Mouse (Mus musculus) erythroid progenitor cell, adult 5-6 weeks (primary cell): ENCODE measurements around the gene Olfr1361. TPM values are rescaled to one million over a fixed set of nuclear protein-coding genes. Genes with fewer than 3 reads are reported as not detected.

ENCODE experiments used
- ATAC-seq: replicated peaks from 2 replicates; pipeline ENCODE4 v1.8.0; 2016; ENCODE audit warnings: moderate number of reproducible peaks, mild to moderate bottlenecking, moderate TSS enrichment, inconsistent platforms; ENCODE audit not compliant: poor library complexity, low FRiP score, severe bottlenecking
- total RNA-seq, 2 experiments: library from RNA; stranded (forward) in 1 of 2; stranded (reverse) in 1 of 2; fragments of 150-400 nt in 1 of 2; fragments of 186-747, 209-891 nt in 1 of 2; gene quantifications; 2 replicates each; pipeline versions ENCODE4 v1.2.3 to v1.2.4; 2015 to 2017; ENCODE audit warnings: low replicate concordance in 2 of 2

The Olfr1361 gene
- not detected in 2 replicates for total RNA-seq (2015; ENCODE audit: low replicate concordance)
- not detected in 2 replicates for total RNA-seq (2017; ENCODE audit: low replicate concordance)

DNA sequence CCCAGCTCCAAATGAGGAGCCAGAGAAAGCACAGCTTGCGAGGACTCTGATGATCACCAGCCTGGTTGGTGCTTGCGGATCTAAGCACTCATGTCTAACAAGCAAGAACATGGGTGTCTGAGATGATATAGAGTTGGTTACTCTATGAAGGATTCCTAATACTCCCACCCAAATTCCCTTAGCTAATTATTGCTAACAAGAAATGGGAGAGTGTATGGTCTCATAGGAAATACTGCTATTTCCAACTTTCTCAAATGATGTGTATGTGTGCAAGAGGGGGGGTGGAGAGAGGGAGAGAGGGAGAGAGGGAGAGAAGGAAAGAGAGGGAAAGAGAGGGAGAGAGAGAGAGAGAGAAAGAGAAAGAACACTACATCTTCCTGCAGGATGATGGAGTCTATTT is at the start of gene Olfr1361:
Olfr1361 (minus strand) TSS at position 101 of the 400 bp plus-strand sequence.
- ATAC-seq = no peak

DNA sequence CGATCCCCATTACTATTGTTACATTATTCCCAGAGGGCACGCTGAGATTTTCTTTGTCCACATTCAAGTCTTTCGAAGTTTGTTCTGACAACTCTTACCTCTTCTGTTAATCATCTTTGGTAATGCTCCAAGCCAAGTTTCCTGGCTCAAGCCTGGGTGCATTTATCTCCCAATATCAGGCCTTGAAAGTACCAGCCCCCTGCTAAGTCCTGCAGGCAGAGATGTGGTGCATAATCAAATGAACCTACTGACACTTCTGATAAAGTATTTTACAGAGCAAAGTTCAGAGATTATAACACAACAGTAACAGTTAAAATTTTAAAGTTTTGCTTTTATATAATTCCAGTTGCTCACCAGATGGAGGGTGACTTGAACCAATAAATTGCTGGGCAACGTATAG is 48.5 kb upstream of the Olfr1361 start:
- ATAC-seq = no peak

DNA sequence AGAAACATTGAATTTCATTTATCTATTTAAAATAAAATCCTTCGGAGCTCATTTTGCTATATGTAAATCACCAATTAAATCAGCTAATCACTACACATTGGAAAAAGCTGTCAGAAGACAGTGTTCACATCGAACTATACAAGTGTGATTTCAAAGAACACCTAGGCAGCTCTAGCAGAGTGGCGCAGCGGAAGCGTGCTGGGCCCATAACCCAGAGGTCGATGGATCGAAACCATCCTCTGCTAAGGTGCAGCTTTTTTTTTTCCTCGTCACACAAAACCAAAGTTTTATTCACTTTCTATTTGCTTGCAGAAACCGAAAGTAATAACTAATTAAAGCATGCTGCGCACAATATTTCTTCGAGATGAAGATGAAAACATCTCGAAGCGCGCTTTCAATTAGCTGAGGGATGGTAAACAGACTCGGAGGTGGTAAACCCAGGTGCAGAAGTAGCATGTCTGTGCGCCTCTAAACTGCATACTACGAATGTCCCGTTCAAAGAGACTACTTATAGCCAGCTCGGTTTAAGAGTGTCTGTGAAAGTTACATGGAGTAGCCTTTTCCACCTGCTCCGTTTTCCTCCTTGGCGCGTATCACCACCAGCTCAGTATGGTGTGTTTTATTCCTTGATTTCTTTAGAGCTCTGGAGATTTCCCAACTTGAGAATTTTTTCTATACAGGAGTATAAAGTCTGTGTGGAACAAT is 47.8 kb upstream of the Olfr1361 start:
- 0 out of 2 replicates have a peak, but pooled peaks have one; percentile 36 for ATAC-seq

DNA sequence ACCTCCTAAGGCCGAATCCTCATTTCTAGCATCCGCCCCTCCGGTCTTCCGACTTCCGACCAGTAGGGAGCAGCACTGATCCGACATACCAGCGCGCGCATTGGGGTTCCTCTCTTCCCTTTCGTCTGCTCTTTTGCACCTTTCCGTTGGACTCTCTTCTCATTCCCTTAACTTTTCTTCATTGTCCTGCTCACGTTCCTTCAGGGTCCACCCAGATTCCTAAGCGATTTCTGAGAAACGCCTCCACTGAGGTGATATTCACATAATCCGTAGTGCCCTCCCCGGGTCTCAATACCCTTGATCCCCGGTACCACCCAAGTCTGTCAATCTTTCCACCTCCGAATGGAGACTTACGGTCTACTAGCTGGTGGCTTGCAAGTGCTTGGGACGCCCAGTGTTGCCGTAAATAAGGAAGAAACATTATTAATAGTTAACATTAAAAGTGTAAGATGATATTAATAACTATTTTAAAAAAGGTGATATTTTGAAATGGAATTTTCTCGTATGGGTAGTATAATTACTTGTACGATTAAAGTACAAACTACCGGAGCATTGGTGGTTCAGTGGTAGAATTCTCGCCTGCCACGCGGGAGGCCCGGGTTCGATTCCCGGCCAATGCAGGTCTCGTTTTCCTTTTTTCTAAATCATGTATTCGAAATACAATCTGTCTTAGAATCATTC is 47.0 kb upstream of the Olfr1361 start:
- ATAC-seq = peak; percentile 89

GRCm38 (mm10) chr13:21706669-21707068 is 43.5 kb upstream of the Olfr1361 start:
- no peak for ATAC-seq

- ATAC-seq = no peak
Observed at GRCm38 (mm10) chr13:21697811-21698210, 34.6 kb upstream of the Olfr1361 start, which contains the start of gene Olfr1359. Olfr1359 (plus strand) TSS chr13:21698111.

DNA sequence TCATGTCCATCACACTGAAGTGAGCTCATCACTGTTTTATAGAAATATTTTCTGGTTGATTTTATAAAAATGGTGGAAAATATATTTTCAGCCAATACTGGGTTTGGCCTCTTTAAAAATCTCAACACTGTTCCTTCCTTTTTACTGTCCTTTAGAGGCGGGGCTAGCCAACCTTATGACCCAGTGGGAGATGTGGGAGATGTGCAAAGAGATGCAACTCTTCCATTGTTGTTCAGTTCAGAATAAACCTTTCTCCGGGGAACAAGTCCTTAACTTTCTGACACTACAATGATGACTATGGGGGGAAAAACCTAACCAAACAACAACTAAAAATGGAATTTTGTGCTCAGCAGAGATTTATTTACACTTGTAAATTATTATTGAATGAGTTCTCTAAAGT is 14.1 kb upstream of the Olfr1361 start, which contains the start of gene Olfr1360:
Olfr1360 (minus strand) TSS at position 101 of the 400 bp plus-strand sequence.
- no peak for ATAC-seq

DNA sequence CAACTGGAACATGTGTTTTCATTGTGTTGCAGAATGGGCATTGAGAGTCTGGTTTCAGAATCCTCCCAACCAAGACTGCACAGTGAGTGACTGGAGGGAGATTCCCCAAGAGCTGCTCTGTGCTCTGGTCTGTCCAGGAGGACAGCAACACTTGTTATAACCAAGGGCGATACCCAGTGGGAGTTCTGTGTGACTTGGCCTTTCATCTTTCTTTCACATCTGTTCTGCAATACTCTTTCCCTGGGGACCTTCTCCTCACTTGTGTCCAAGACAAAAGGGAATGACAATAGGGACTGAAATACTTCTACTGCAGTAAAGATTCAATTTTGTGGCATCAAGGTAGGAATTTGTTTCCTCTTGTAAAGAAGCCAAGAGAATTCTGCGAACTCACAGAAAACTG is 20.8 kb downstream of the Olfr1361 start, which contains the start of gene Olfr11:
Olfr11 (minus strand) TSS at position 101 of the 400 bp plus-strand sequence.
- no peak for ATAC-seq

- no peak for ATAC-seq
Observed at GRCm38 (mm10) chr13:21613922-21614321, 49.3 kb downstream of the Olfr1361 start, which contains the start of gene Olfr1362. Olfr1362 (minus strand) TSS chr13:21614022.

Other genes starting within 250 kb of the Olfr1361 start
Only the 30 nearest of the 33 such genes appear.
- gene Zkscan4, start 184.5 kb downstream of the Olfr1361 start, total RNA-seq (2015; ENCODE audit: low replicate concordance) = not detected in 2 replicates
- not detected in 2 replicates for gene Zkscan4, start 184.5 kb downstream of the Olfr1361 start, total RNA-seq (2017; ENCODE audit: low replicate concordance)
- gene Gm10065, start 183.9 kb downstream of the Olfr1361 start, total RNA-seq (2015; ENCODE audit: low replicate concordance) = not detected in 2 replicates
- not detected in 2 replicates for gene Gm10065, start 183.9 kb downstream of the Olfr1361 start, total RNA-seq (2017; ENCODE audit: low replicate concordance)
- 2.9 and 8.4 TPM in 2 replicates for gene AK157302, start 168.2 kb downstream of the Olfr1361 start, total RNA-seq (2015; ENCODE audit: low replicate concordance)
- 2.0 and 4.1 TPM in 2 replicates for gene AK157302, start 168.2 kb downstream of the Olfr1361 start, total RNA-seq (2017; ENCODE audit: low replicate concordance)
- gene Gm11273, start 162.0 kb downstream of the Olfr1361 start, total RNA-seq (2015; ENCODE audit: low replicate concordance) = 4.2 TPM in 1 of 2 replicates, not detected in the other
- gene Gm11273, start 162.0 kb downstream of the Olfr1361 start, total RNA-seq (2017; ENCODE audit: low replicate concordance) = 1.5 TPM in 1 of 2 replicates, not detected in the other
- gene Zkscan8, start 132.3 kb downstream of the Olfr1361 start, total RNA-seq (2015; ENCODE audit: low replicate concordance) = 4.0 and 11.7 TPM in 2 replicates
- 1.3 and 1.7 TPM in 2 replicates for gene Zkscan8, start 132.3 kb downstream of the Olfr1361 start, total RNA-seq (2017; ENCODE audit: low replicate concordance)
- gene Olfr1366, start 120.6 kb downstream of the Olfr1361 start, total RNA-seq (2015; ENCODE audit: low replicate concordance) = not detected in 2 replicates
- gene Olfr1366, start 120.6 kb downstream of the Olfr1361 start, total RNA-seq (2017; ENCODE audit: low replicate concordance) = not detected in 2 replicates
- gene Olfr1535, start 103.5 kb downstream of the Olfr1361 start, total RNA-seq (2015; ENCODE audit: low replicate concordance) = not detected in 2 replicates
- not detected in 2 replicates for gene Olfr1535, start 103.5 kb downstream of the Olfr1361 start, total RNA-seq (2017; ENCODE audit: low replicate concordance)
- not detected in 2 replicates for gene Olfr1364, start 81.6 kb downstream of the Olfr1361 start, total RNA-seq (2015; ENCODE audit: low replicate concordance)
- gene Olfr1364, start 81.6 kb downstream of the Olfr1361 start, total RNA-seq (2017; ENCODE audit: low replicate concordance) = not detected in 2 replicates
- gene Olfr1362, start 49.4 kb downstream of the Olfr1361 start, total RNA-seq (2015; ENCODE audit: low replicate concordance) = not detected in 2 replicates
- gene Olfr1362, start 49.4 kb downstream of the Olfr1361 start, total RNA-seq (2017; ENCODE audit: low replicate concordance) = not detected in 2 replicates
- gene Olfr11, start 20.9 kb downstream of the Olfr1361 start, total RNA-seq (2015; ENCODE audit: low replicate concordance) = not detected in 2 replicates
- gene Olfr11, start 20.9 kb downstream of the Olfr1361 start, total RNA-seq (2017; ENCODE audit: low replicate concordance) = not detected in 2 replicates
- not detected in 2 replicates for gene Olfr1360, start 14.0 kb upstream of the Olfr1361 start, total RNA-seq (2015; ENCODE audit: low replicate concordance)
- gene Olfr1360, start 14.0 kb upstream of the Olfr1361 start, total RNA-seq (2017; ENCODE audit: low replicate concordance) = not detected in 2 replicates
- not detected in 2 replicates for gene Olfr1359, start 34.7 kb upstream of the Olfr1361 start, total RNA-seq (2015; ENCODE audit: low replicate concordance)
- not detected in 2 replicates for gene Olfr1359, start 34.7 kb upstream of the Olfr1361 start, total RNA-seq (2017; ENCODE audit: low replicate concordance)
- 989 and 1,130 TPM in 2 replicates for gene Hist1h2bl, start 52.8 kb upstream of the Olfr1361 start, total RNA-seq (2015; ENCODE audit: low replicate concordance)
- gene Hist1h2bl, start 52.8 kb upstream of the Olfr1361 start, total RNA-seq (2017; ENCODE audit: low replicate concordance) = 1,595 and 2,060 TPM in 2 replicates
- 22.6 and 24.1 TPM in 2 replicates for gene Hist1h2ai, start 53.0 kb upstream of the Olfr1361 start, total RNA-seq (2015; ENCODE audit: low replicate concordance)
- 2,450 and 5,888 TPM in 2 replicates for gene Hist1h2ai, start 53.0 kb upstream of the Olfr1361 start, total RNA-seq (2017; ENCODE audit: low replicate concordance)
- gene Hist1h3h, start 54.3 kb upstream of the Olfr1361 start, total RNA-seq (2015; ENCODE audit: low replicate concordance) = 64.9 and 143 TPM in 2 replicates
- gene Hist1h3h, start 54.3 kb upstream of the Olfr1361 start, total RNA-seq (2017; ENCODE audit: low replicate concordance) = 379 and 793 TPM in 2 replicates
- gene Hist1h2bm, start 58.7 kb upstream of the Olfr1361 start, total RNA-seq (2015; ENCODE audit: low replicate concordance) = 396 and 580 TPM in 2 replicates
- 1,330 and 1,438 TPM in 2 replicates for gene Hist1h2bm, start 58.7 kb upstream of the Olfr1361 start, total RNA-seq (2017; ENCODE audit: low replicate concordance)
- 12.6 and 18.4 TPM in 2 replicates for gene Hist1h4j, start 71.7 kb upstream of the Olfr1361 start, total RNA-seq (2015; ENCODE audit: low replicate concordance)
- gene Hist1h4j, start 71.7 kb upstream of the Olfr1361 start, total RNA-seq (2017; ENCODE audit: low replicate concordance) = 900 and 1,530 TPM in 2 replicates
- 298 and 381 TPM in 2 replicates for gene Hist1h4k, start 87.1 kb upstream of the Olfr1361 start, total RNA-seq (2015; ENCODE audit: low replicate concordance)
- gene Hist1h4k, start 87.1 kb upstream of the Olfr1361 start, total RNA-seq (2017; ENCODE audit: low replicate concordance) = 3,827 and 6,951 TPM in 2 replicates
- gene Hist1h2ak, start 90.4 kb upstream of the Olfr1361 start, total RNA-seq (2015; ENCODE audit: low replicate concordance) = 480 and 792 TPM in 2 replicates
- 4,887 and 6,345 TPM in 2 replicates for gene Hist1h2ak, start 90.4 kb upstream of the Olfr1361 start, total RNA-seq (2017; ENCODE audit: low replicate concordance)
- 1,688 and 1,944 TPM in 2 replicates for gene Hist1h2bn, start 90.7 kb upstream of the Olfr1361 start, total RNA-seq (2015; ENCODE audit: low replicate concordance)
- 6,530 and 7,011 TPM in 2 replicates for gene Hist1h2bn, start 90.7 kb upstream of the Olfr1361 start, total RNA-seq (2017; ENCODE audit: low replicate concordance)
- 1,815 and 1,971 TPM in 2 replicates for gene Hist1h1b, start 117.2 kb upstream of the Olfr1361 start, total RNA-seq (2015; ENCODE audit: low replicate concordance)
- 4,746 and 7,405 TPM in 2 replicates for gene Hist1h1b, start 117.2 kb upstream of the Olfr1361 start, total RNA-seq (2017; ENCODE audit: low replicate concordance)
- 807 and 971 TPM in 2 replicates for gene Hist1h3i, start 120.0 kb upstream of the Olfr1361 start, total RNA-seq (2015; ENCODE audit: low replicate concordance)
- gene Hist1h3i, start 120.0 kb upstream of the Olfr1361 start, total RNA-seq (2017; ENCODE audit: low replicate concordance) = 793 and 862 TPM in 2 replicates
- gene Hist1h2an, start 123.8 kb upstream of the Olfr1361 start, total RNA-seq (2015; ENCODE audit: low replicate concordance) = 9.4 and 13.4 TPM in 2 replicates
- gene Hist1h2an, start 123.8 kb upstream of the Olfr1361 start, total RNA-seq (2017; ENCODE audit: low replicate concordance) = 1,681 and 2,099 TPM in 2 replicates
- gene Hist1h2bp, start 124.1 kb upstream of the Olfr1361 start, total RNA-seq (2015; ENCODE audit: low replicate concordance) = 31.0 and 96.0 TPM in 2 replicates
- gene Hist1h2bp, start 124.1 kb upstream of the Olfr1361 start, total RNA-seq (2017; ENCODE audit: low replicate concordance) = 241 and 315 TPM in 2 replicates
- 607 and 1,040 TPM in 2 replicates for gene Hist1h2bq, start 146.8 kb upstream of the Olfr1361 start, total RNA-seq (2015; ENCODE audit: low replicate concordance)
- gene Hist1h2bq, start 146.8 kb upstream of the Olfr1361 start, total RNA-seq (2017; ENCODE audit: low replicate concordance) = 124 and 1,223 TPM in 2 replicates
- 587 and 743 TPM in 2 replicates for gene Hist1h2ao, start 147.1 kb upstream of the Olfr1361 start, total RNA-seq (2015; ENCODE audit: low replicate concordance)
- 2,181 TPM in 1 of 2 replicates, not detected in the other for gene Hist1h2ao, start 147.1 kb upstream of the Olfr1361 start, total RNA-seq (2017; ENCODE audit: low replicate concordance)
- gene Hist1h4m, start 148.4 kb upstream of the Olfr1361 start, total RNA-seq (2015; ENCODE audit: low replicate concordance) = 328 and 512 TPM in 2 replicates
- 4,244 and 7,239 TPM in 2 replicates for gene Hist1h4m, start 148.4 kb upstream of the Olfr1361 start, total RNA-seq (2017; ENCODE audit: low replicate concordance)
- gene Hist1h4n, start 168.8 kb upstream of the Olfr1361 start, total RNA-seq (2015; ENCODE audit: low replicate concordance) = 169 and 258 TPM in 2 replicates
- 2,740 and 4,790 TPM in 2 replicates for gene Hist1h4n, start 168.8 kb upstream of the Olfr1361 start, total RNA-seq (2017; ENCODE audit: low replicate concordance)
- gene Hist1h2ap, start 170.1 kb upstream of the Olfr1361 start, total RNA-seq (2015; ENCODE audit: low replicate concordance) = 209 and 329 TPM in 2 replicates
- 6,300 and 16,342 TPM in 2 replicates for gene Hist1h2ap, start 170.1 kb upstream of the Olfr1361 start, total RNA-seq (2017; ENCODE audit: low replicate concordance)
- 696 and 939 TPM in 2 replicates for gene Hist1h2br, start 170.4 kb upstream of the Olfr1361 start, total RNA-seq (2015; ENCODE audit: low replicate concordance)
- gene Hist1h2br, start 170.4 kb upstream of the Olfr1361 start, total RNA-seq (2017; ENCODE audit: low replicate concordance) = 393 and 1,610 TPM in 2 replicates